Mouse (Mus musculus) hindlimb bud, embryonic 11.5 days (tissue): ENCODE measurements around the gene Smtn.
A peak's percentile ranks its signal among the peaks of the same experiment; 100 is the strongest.

Experiments
- DNase-seq: peaks from one replicate; pipeline ENCODE4 v3.0.0-alpha.2; 2012; ENCODE audit warnings: low read depth, low spot score; ENCODE audit errors: extremely low spot score

Gene Smtn

GRCm38 (mm10) chr11:3514529-3515054, 25.8 kb downstream of the Smtn start, which contains the start of gene Selenom:
Gene Selenom, plus strand, starts transcription at chr11:3514684.
- peak; percentile 71 for DNase-seq

GRCm38 (mm10) chr11:3513291-3513690, 27.1 kb downstream of the Smtn start:
- DNase-seq = no peak

DNA sequence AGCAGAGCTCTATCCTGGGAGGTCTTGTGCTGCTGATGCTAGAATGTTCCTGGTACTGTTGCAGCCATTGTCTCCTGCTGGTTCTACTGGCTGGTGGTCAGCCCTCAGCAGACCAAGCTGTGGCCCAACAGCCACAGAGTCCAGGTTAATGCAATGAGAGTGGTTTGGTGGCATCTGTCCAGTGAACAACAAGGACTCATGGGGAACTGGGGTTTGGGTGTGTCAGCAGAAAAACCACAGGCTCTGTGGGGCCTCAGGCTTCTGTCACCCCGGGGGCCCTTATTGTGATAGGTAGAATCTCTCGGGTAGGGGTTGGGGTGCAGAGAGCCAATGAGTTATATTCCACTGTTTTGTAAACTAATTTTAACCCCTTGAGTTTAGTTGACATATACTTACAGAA, 30.1 kb downstream of the Smtn start:
- no peak for DNase-seq

DNA sequence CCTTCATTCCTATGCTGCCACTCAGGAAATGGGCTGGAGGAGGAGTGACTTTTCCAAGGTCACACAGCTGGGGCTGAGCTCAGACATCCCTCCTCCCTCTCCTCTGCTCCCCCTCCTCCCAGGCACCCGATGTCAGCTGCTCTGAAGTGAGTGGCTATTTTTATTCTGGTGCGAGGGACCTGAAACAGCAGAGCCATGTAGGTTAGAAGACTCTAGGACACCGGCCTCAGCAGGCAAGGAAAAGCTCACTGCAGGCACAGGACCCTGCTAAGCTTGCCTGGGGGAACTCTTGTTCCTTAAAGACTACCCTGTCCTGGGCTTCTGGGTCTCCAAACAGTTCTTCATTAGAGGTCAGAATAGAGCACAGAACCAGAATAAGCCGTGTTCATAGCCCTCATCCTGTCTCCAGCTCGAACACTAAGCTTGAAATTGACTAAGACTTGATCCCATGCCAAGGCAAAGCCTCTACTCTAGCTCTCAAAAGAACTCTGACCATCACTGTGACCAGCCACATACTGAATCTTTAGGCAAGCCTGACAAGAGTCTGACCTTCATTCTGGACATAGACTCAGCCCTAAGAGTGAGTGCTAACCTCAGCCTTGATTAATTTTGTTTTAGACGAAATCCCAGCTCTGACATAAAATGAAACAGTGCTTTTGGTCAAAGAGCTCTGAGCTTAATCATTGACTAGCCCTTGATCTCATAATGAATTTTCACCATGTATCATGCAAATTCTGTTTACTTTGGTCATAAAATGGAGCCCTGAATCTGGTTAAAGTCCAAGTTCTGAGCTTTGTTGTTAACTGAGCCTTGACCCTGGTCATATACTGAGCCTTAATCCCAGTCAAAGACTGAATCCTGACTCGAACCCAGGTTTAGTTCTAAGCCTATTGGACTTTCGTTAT, 31.0 kb downstream of the Smtn start:
- DNase-seq = no peak

DNA sequence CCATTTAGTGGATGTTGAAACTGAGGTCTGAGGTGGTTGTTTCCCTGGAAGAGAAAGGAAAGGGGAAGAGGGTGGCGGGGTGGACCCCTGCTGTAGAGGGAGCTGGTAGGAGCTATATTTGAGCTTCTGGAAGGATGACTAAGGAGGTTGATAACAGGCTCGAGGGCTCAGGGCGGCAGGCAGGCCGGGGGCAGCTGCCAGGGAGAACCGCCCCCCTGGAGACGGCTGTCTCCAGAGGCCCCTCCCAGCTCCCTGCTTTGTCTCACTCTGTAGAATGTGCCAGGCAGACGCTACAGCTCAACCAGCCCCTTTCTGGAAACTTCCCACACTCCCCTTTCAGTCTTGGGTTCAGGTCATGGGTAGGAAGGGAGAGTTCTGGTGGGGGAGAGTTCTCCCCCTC, 32.2 kb downstream of the Smtn start:
- no peak for DNase-seq

- DNase-seq = no peak
Measured at GRCm38 (mm10) chr11:3503755-3504693, 36.4 kb downstream of the Smtn start.

GRCm38 (mm10) chr11:3502459-3503072, 37.8 kb downstream of the Smtn start:
- no peak for DNase-seq

DNA sequence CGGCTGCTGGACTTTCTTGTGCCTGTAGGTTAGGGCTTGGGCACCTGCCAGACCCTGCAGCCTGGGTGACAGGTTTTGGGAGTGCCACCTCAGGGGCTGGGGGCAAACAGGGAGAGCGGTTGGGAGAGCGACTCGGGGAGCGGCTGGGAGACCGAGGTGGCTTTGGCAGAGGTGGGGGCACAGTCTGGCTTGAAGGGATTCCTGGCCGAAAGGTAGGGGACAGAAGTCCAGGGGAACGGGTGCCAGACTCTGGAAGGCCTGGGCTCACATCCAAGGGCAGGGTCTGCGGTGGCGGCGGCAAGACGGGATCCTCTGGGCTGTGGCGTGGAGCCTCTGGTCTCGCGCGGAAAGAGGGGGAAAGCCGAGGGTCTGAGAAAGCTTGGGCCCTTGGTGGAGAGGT, 38.4 kb downstream of the Smtn start:
- no peak for DNase-seq

GRCm38 (mm10) chr11:3497296-3497695, 43.1 kb downstream of the Smtn start:
- DNase-seq = no peak

GRCm38 (mm10) chr11:3496756-3497155, 43.7 kb downstream of the Smtn start:
- DNase-seq = no peak

- no peak for DNase-seq
Measured at GRCm38 (mm10) chr11:3495496-3495895, 44.9 kb downstream of the Smtn start.

DNA sequence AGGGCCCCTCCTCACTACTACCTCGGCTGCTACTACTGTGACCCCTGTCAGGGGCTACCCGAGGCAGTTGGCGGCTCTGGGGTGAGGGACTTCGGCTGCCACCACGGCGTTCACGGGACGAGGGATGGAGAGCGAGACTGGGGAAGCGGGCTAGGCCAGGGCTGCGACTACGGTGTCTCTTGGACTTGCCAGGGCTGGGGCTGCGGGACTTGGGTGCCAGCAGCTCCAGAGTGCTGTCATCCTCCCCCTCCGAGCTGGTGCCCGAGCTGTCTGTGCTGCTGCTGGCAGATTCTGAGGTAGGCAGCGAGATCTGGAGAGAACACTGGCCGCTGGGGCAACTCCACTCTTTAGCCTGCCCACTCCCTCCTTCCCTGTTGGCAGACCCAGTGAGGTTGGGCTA, 45.6 kb downstream of the Smtn start:
- no peak for DNase-seq

GRCm38 (mm10) chr11:3492748-3493147, 47.7 kb downstream of the Smtn start:
- DNase-seq = no peak

GRCm38 (mm10) chr11:3489036-3489435, 51.4 kb downstream of the Smtn start:
- no peak for DNase-seq

- no peak for DNase-seq
Measured at GRCm38 (mm10) chr11:3487952-3488570, 52.4 kb downstream of the Smtn start, which contains the start of gene Pla2g3. Gene Pla2g3, plus strand, starts transcription at chr11:3488284.

DNA sequence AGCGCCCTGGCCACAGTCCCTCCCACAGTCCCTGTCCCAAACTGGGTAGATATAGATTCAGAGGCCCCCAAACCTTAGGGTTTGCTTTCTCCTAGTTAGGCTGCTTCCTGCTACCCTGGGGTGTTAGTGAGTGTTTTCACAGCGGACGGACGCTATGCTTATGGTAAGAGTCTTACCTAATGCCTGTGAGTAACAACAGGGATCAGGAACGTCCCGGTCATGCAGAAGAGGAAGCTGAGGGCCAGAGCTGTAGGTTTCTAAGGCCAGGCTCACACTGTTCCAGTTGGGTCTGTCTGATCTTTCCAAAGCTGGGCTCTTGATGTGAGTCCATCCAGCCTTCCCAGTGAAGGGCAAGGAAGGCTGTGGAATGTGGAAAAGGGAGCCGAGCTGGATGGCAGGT, 54.1 kb downstream of the Smtn start:
- no peak for DNase-seq

GRCm38 (mm10) chr11:3483980-3484642, 56.3 kb downstream of the Smtn start:
- no peak for DNase-seq

DNA sequence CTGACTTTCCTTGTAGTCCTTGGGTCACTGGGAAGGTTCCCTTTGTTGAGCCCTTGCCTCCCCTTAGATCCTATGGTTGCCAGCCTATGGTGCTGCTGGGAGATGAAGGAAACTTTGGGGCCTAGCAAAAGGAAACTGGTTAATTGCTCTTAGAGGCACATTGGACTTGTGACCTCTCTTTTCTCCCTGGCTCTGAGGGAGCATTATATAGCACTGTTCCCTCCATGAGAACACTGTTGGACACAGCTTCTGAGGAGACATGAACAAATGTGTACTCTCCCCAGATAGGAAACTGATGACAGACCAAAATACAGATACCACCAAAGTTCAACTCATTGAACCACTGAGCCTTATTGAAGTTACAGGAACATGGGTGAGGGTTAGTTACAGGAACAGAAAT, 64.9 kb downstream of the Smtn start:
- DNase-seq = no peak

- no peak for DNase-seq
Measured at GRCm38 (mm10) chr11:3474480-3475115, 65.8 kb downstream of the Smtn start.
